Mouse (Mus musculus) adipocyte (in vitro differentiated cells): Measurements from ENCODE around the gene Ets1.

Experiments
- DNase-seq: peaks from one replicate; pipeline ENCODE4 v3.0.0-alpha.2; 2016; ENCODE audit warnings: low spot score

Ets1 gene

DNA sequence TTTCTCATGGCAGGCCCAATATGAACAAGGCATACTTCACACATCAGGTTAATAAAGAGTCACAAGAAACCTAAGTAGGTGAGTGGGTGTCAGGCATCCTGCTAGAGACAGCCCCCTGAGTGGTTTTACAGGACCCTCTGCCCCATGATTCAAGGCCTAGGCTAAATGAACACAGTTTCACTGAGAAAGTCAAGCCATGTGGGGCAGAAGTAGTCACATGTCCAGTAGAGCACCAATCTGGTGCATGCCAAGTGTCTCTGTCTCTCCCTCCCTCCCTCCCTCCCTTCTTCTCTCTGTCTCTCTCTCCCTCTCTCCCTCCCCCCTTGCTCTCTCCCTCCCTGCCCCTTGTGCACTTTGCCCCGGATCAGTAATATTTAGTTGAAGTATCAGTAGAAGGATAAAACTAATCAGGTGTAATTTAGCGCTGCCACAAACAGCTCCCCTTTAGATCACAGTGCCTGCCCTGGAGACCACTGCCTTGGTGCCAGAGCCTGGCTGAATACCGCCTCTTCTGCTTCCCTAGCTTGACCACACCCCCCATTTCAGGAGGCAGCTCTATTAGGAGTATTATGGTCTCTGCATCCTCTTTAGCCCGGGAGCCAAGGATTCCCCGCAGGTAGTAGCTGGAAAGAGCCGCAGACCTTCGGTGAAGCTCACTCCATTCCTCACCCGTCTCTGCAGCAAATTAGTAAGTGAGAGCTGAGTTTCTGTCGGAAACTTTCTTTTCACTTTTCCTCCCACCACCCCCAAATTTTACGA, at the start of gene Ets1:
TSS of gene Ets1 (plus strand) at position 595 of the 759 bp plus-strand sequence.
- no peak for DNase-seq

DNA sequence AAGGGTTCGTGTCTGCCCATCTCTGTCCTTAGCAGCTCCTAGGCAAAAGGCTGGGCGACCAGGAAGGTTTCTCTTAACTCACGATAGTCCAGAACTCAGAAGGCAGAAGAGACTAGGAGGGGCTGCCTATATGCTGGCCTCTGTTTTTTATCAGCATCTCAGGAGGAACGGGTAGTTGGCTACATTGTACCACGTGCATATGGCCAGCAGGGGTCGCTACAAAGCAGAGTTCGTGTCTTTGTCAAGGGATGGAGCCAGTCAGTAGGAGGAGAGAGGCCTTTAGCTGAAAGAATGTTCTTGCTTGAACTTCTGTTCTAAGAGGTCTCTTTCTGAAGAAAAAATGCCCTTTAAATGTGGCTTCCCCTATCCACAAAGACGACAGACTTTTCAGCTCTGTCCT, 46.1 kb upstream of the Ets1 start:
- peak; percentile 89 for DNase-seq

- DNase-seq = no peak
Observed at GRCm38 (mm10) chr9:32590571-32590970, 45.5 kb upstream of the Ets1 start.

DNA sequence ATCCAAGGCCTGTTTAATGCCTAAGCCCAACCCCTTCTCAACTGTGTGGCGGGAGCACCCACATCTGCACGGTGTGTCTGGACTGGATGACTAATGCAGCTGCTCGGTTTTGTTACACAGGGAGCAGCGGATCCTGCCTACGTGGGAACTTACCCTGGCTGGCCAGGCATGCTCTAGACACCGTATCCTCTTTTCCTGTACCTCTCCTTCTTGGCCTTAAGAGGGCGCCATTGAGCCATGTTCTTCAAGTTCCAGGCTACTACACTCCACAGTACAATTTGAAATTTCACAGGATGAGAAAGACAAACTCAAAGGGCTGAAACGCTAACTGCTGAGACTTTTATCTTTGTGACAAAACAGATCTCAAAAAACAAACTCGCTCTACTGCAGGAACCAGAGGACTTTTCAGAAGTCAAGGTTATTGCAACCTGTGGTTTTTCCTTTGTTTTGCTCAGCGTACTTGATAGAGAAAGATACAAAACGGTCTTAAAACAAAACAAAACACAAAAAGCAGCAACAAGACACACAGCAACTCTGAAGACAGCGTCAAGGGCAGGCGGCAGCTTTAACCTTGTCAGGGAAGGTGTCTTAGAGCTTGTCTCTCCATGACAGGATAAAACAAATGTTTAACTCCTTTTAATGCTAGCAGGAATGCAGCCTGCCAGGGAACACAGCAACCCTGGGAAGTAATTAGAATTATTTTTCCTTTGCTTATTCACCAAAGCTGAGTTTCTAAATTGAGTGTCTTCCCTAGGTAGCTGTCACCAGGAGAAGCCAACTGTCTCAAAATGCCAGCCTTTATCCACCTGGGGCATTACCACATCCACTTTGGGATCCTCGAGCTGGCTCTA, 44.1 kb upstream of the Ets1 start:
- peak; percentile 92 for DNase-seq

DNA sequence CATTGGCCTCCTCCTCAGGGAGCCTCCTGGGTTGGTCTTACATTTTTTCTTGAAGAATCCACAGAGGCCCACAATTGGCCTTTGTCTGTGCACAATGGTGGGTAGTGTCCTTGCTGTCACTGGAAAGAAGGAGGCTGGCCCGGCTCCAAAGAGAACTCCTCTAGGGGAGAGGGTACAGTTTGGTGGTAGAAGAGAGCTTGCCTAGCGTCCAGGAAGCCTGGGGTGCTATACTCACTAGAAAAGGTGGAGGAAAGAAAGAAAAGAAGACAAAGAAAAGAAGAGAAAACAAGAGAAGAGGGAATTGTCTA, 43.5 kb upstream of the Ets1 start:
- DNase-seq = peak; percentile 13

- DNase-seq = no peak
Observed at GRCm38 (mm10) chr9:32593816-32594215, 42.2 kb upstream of the Ets1 start.

DNA sequence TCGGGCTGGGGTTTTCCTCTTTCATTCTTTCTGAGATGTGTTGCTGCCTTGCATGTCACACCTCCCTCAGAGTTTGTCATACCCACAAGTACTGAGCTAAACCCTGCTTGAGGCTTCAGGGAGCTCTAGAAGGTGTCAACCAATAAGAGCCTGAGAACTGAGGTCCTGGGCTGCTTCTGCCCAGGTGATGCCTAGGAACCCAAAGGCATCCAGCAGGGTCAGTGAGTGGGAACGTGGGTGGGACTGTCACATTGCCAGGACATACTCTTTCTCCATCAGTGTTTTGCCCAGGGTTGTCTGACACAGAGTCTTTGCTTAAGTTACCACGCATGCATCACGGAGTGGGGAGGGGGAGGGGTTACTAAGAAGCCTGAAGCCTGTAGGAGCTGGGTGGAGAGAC, 41.7 kb upstream of the Ets1 start:
- no peak for DNase-seq

DNA sequence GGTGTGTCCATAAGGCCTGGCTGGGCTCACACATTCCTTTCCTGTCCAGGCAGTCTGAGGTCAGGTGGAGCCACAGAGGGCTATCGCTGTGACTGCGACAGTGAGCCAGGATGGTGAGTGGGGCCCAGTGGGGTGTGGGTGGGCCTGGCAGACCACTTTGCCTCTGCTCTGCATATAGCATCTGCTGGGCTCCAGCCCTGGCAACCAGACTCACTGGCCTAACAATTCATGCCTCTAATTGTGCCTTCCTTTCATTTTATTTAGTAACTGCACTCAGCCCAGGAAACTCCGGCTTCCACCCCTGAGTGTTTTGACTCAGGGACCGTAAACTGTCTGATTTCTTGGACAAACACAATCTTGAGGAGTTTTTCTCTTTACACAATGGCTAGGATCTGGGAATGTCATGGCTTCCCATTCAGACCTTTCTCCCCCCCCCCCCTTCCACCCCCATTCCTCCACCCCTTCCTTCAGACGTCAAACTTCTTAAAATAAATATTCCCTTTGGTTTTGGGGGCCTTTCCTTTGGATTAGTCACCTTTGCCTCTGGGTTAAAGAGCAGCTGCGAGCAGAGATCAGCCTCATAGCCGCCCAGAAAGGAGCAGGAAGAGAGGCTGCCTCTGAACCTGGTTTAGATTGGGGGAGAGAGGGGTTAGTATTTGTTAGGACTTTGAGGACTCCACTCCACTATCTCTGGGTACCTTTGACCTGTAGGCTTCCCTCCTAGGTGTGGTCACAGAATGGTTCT, 40.8 kb upstream of the Ets1 start:
- DNase-seq = no peak

DNA sequence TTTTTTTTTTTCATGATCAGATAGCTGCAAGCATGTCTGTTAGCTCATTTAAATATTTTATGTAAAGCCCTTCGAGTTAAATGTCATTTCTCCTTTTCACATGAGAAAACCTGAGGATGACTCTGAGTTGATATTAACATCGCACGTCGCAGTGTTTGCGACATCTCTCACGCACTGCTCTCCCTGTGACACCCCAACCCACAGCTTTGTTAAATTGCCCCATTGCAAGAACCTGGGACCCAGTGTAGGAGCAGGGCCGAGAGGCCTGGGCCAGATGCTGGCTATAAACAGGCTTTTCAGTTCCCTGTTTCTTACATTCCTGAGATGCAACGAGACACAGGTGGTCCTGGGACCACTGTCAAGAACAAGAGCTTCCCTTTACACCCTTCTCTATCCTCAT, 39.7 kb upstream of the Ets1 start:
- no peak for DNase-seq

GRCm38 (mm10) chr9:32601953-32602352, 34.1 kb upstream of the Ets1 start:
- no peak for DNase-seq

DNA sequence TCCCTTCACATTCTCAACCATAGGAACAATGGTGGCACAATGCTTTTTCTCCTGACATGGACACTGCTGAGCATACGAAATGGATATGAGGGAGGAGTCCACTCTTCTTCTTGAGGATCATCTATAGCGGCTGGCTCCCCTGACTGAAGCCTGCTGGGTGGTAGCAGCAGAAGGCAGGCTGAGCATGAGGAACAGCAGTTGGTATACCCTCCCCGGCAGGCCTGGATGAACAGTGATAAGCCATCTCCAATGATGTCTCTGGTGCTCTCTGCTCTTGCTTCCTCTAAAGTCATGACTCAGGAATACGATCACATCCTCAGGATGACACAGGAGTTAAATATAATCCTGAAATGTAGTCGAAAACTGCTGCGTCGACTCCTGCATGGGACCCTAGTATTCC, 32.9 kb upstream of the Ets1 start:
- DNase-seq = no peak

GRCm38 (mm10) chr9:32607218-32607617, 28.8 kb upstream of the Ets1 start:
- no peak for DNase-seq

DNA sequence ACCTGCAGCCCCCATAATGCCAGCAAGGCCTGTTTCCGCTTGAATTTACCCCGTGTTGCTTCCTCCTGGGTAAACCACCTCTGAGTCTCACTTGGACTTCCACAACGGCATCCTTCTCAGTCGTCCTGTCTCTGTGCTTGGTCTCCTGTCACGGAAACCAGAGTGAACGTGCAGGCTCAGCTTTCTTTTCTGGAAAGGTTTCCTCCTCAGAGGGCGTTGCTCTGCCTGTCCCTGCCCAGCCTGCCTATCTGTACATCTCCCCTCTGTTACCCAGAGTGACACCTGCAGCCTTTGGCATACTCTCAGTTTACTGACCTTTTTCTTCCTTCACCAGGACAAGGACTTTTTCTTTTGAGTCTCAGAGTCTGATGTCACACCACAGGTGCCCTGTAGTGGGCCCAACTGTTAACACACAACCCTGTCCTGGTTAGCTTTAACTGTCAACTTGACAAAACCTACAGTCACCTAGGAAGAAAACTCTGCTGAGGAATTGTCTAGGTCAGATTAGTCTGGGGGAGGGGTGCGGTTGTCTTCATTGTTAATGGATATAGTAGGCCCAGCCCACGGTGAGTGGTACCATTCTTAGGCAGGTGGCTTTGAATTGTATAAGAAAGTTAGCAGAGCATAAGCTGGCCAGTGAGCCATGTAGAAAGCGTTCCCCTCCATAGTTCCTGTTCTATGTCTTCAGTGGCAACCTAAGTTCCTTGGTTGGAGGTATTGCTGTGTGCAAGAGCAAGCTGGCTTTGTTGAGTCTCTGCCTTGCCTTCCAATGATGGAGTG, 27.0 kb upstream of the Ets1 start:
- DNase-seq = no peak

GRCm38 (mm10) chr9:32610218-32610617, 25.8 kb upstream of the Ets1 start:
- no peak for DNase-seq

- DNase-seq = no peak
Observed at GRCm38 (mm10) chr9:32610631-32611030, 25.4 kb upstream of the Ets1 start.

GRCm38 (mm10) chr9:32611340-32611739, 24.7 kb upstream of the Ets1 start:
- DNase-seq = no peak

GRCm38 (mm10) chr9:32612426-32612825, 23.6 kb upstream of the Ets1 start:
- DNase-seq = no peak

DNA sequence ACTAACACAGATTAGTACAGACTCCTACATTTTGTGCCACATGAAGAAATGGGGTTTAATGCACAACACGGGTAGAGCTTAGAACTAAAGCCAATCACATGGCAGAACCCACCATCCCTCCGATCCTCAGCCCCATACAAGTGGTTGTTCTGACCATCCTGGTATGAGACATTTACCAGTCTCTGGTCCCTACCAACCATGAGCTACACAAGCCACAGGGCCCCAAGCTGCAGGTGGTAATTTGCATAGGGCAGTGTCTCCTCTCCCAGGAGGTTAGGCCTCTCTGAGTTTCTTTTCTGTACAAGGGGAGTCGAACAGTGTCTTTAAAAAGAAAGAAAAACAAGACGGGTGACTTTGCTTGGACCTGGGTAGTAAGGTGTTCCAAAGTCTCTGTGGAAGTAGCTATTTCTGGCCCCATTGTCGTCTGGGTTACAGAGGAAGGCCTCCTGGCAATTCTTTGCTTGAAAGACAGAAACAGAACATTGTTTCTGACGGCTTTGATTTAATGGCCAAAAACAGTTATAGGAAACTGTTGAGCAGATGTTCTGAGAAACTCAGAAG, 23.1 kb upstream of the Ets1 start:
- DNase-seq = no peak

DNA sequence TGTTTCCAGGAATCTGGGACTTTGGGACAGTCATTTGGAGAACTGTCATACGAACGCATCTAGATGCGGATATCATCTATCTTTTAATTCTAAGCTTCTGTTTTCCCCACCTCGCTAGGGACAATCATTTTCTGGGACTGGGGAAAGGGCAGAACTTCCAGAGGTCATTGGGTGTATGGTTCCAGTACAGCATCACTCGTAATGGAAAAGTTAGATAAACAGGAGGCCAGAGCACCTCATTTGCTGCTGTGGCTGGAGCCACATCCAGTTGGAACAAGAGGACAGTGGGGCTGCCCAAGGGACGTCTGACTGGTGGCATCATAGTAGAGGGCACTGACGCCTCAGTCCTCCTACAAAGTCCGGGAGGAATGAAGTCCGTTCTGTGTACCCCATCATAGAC, 21.8 kb upstream of the Ets1 start:
- no peak for DNase-seq

GRCm38 (mm10) chr9:32615461-32615860, 20.6 kb upstream of the Ets1 start:
- no peak for DNase-seq

DNA sequence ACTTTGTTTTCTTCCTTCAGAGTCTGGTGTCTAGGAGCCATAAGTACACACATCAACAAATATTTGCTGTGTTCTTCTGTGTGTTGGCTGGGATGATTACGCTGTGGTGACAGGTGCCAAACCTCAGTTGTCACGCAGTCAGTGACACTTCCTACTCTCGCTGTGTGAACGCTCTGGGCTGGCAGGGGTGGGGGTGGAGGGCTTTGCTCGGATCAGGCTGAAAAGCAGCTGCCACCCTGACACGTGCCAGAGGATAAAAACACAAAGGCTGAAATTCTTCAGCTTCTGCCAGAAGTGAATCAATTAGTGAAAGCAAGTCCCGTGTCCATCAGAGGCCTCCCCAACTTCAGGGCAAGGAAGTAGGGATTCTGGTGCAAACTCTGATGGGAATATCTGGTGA, 20.0 kb upstream of the Ets1 start:
- DNase-seq = no peak
